Mouse (Mus musculus) kidney, embryonic 14.5 days (tissue): ENCODE results near the gene Atxn1. TPM values are rescaled to one million over a fixed set of nuclear protein-coding genes. Genes with fewer than 3 reads are reported as not detected.

Experiments
- ATAC-seq: fragments of 200-750 bp; cut with Nextera tagmentation; 2 replicates; pipeline ENCODE4 v1.8.0; 2017; ENCODE audit warnings: moderate number of reproducible peaks, mild to moderate bottlenecking, moderate TSS enrichment, moderate library complexity; ENCODE audit not compliant: low FRiP score, low TSS enrichment
- H3K27ac ChIP-seq: fragments of 300-500 bp; sonication (generic); 2 replicates; pipeline ENCODE4 v1.5.1; 2014; ENCODE audit warnings: low read depth, mild to moderate bottlenecking, low read length, moderate library complexity, mixed read lengths
- H3K27me3 ChIP-seq: fragments of 300-500 bp; sonication (generic); 2 replicates; pipeline ENCODE4 v1.6.1; 2014; ENCODE audit warnings: mild to moderate bottlenecking, low read length; ENCODE audit not compliant: control insufficient read depth, insufficient read depth
- H3K36me3 ChIP-seq: fragments of 300-500 bp; sonication (generic); 2 replicates; pipeline ENCODE4 v1.6.1; 2014; ENCODE audit warnings: low read length, mixed read lengths; ENCODE audit not compliant: control insufficient read depth, insufficient read depth
- H3K4me1 ChIP-seq: fragments of 300-500 bp; sonication (generic); 2 replicates; pipeline ENCODE4 v1.6.1; 2014; ENCODE audit warnings: low read length, mixed read lengths; ENCODE audit not compliant: control insufficient read depth, insufficient read depth
- H3K4me2 ChIP-seq: fragments of 300-500 bp; sonication (generic); replicated peaks from 2 replicates; pipeline ENCODE4 v1.6.1; 2014; ENCODE audit warnings: low read depth, mild to moderate bottlenecking, low read length
- H3K4me3 ChIP-seq: fragments of 300-500 bp; sonication (generic); 2 replicates; pipeline ENCODE4 v1.5.1; 2014; ENCODE audit warnings: mild to moderate bottlenecking, low read length
- H3K9ac ChIP-seq: fragments of 300-500 bp; sonication (generic); 2 replicates; pipeline ENCODE4 v1.6.1; 2014; ENCODE audit warnings: low read depth, mild to moderate bottlenecking, low read length, moderate library complexity
- H3K9me3 ChIP-seq: fragments of 300-500 bp; sonication (generic); 2 replicates; pipeline ENCODE4 v1.6.1; 2016; ENCODE audit warnings: low read length; ENCODE audit not compliant: control insufficient read depth
- WGBS: fragments of 180-500 bp; shearing (Covaris S2); extraction: QIAGEN DNeasy Blood & Tissue Kit; methylation state at CpG from one replicate; pipeline ENCODE4 v1.1.7; 2014; 5-methylcytosine and 5-hydroxymethylcytosine counted together
- polyA plus RNA-seq: library from polyadenylated mRNA; unstranded; fragments of >200 nt; fragmentation: Nextera tagmentation; extraction: Ambion mirVana; gene quantifications from 2 replicates; pipeline ENCODE4 v1.2.1, GENCODE M21; 2014

Gene Atxn1
- polyA plus RNA-seq, 1 experiment from 2014 or later = 4.0 TPM

GRCm38 (mm10) chr13:45924555-45924954 lies 40.3 kb downstream of the Atxn1 start:
- H3K27ac ChIP-seq = no peak overlapping the region
- H3K4me1 ChIP-seq = no peaks in the 10 kb centered on the region
- WGBS = 73% methylated on average over 7 of the region's 7 CpGs
- H3K36me3 ChIP-seq = no peaks in the 10 kb centered on the region
- no peak overlapping the region for H3K9ac ChIP-seq
- H3K9me3 ChIP-seq = no peaks in the 10 kb centered on the region
- no peak overlapping the region for H3K4me2 ChIP-seq
- no peaks in the 10 kb centered on the region for H3K27me3 ChIP-seq
- ATAC-seq = no peak
- no peak overlapping the region for H3K4me3 ChIP-seq

GRCm38 (mm10) chr13:45923086-45923485 lies 41.7 kb downstream of the Atxn1 start:
- Histone ChIP-seq H3K4me3 (no peak overlapping the region), H3K4me2 (no peak overlapping the region)
- ATAC-seq = no peak

GRCm38 (mm10) chr13:45922467-45922866 lies 42.3 kb downstream of the Atxn1 start:
- Histone ChIP-seq H3K27ac (no peak overlapping the region), H3K9me3 (no peaks in the 10 kb centered on the region), H3K4me3 (no peak overlapping the region), H3K4me1 (no peaks in the 10 kb centered on the region), H3K36me3 (no peaks in the 10 kb centered on the region), H3K27me3 (no peaks in the 10 kb centered on the region), H3K9ac (no peak overlapping the region), H3K4me2 (no peak overlapping the region)
- 33% methylated on average over 9 of the region's 9 CpGs for WGBS
- no peak; the same call in 1 of the 2 replicates for ATAC-seq

More at GRCm38 (mm10) chr13:45923086-45923485, 41.7 kb downstream of the Atxn1 start:
- H3K27me3 ChIP-seq = no peaks in the 10 kb centered on the region
- H3K9me3 ChIP-seq = no peaks in the 10 kb centered on the region
- H3K9ac ChIP-seq = no peak overlapping the region
- H3K4me1 ChIP-seq = no peaks in the 10 kb centered on the region
- 95% methylated on average over 1 of the region's 1 CpGs for WGBS
- H3K27ac ChIP-seq = no peak overlapping the region
- H3K36me3 ChIP-seq = no peaks in the 10 kb centered on the region

GRCm38 (mm10) chr13:45918956-45919711 lies 45.7 kb downstream of the Atxn1 start:
- peaks cover 5% of the 10 kb centered on the region; the same call in 1 of the 2 replicates for H3K4me1 ChIP-seq
- H3K9me3 ChIP-seq = no peaks in the 10 kb centered on the region
- no peaks in the 10 kb centered on the region for H3K27me3 ChIP-seq
- H3K9ac ChIP-seq = no peak overlapping the region
- ATAC-seq = no peak
- H3K27ac ChIP-seq = no peak overlapping the region
- H3K36me3 ChIP-seq = no peaks in the 10 kb centered on the region
- WGBS = 92% methylated on average over 14 of the region's 15 CpGs
- no peak overlapping the region for H3K4me3 ChIP-seq
- H3K4me2 ChIP-seq = no peak overlapping the region

- ATAC-seq = no peak
- Histone ChIP-seq H3K4me2 (no peak overlapping the region), H3K4me3 (no peak overlapping the region), H3K27me3 (no peaks in the 10 kb centered on the region), H3K4me1 (peaks cover 5% of the 10 kb centered on the region; the same call in 1 of the 2 replicates), H3K27ac (no peak overlapping the region), H3K9me3 (no peaks in the 10 kb centered on the region), H3K36me3 (no peaks in the 10 kb centered on the region), H3K9ac (no peak overlapping the region)
- WGBS = 79% methylated on average over 12 of the region's 12 CpGs
Observed at GRCm38 (mm10) chr13:45918006-45918380, 46.8 kb downstream of the Atxn1 start.

GRCm38 (mm10) chr13:45917058-45918005 lies 47.5 kb downstream of the Atxn1 start:
- Histone ChIP-seq H3K27me3 (no peaks in the 10 kb centered on the region), H3K9me3 (no peaks in the 10 kb centered on the region), H3K36me3 (no peaks in the 10 kb centered on the region), H3K27ac (no peak overlapping the region), H3K9ac (no peak overlapping the region), H3K4me1 (peaks cover 5% of the 10 kb centered on the region; the same call in 1 of the 2 replicates), H3K4me3 (no peak overlapping the region), H3K4me2 (no peak overlapping the region)
- no peak; the same call in 1 of the 2 replicates for ATAC-seq
- WGBS = 88% methylated on average over 21 of the region's 21 CpGs

GRCm38 (mm10) chr13:45915921-45916320 lies 48.9 kb downstream of the Atxn1 start:
- Histone ChIP-seq H3K4me2 (no peak overlapping the region), H3K9ac (no peak overlapping the region), H3K9me3 (no peaks in the 10 kb centered on the region), H3K27ac (no peak overlapping the region), H3K4me3 (no peak overlapping the region), H3K4me1 (peaks cover 5% of the 10 kb centered on the region; the same call in 1 of the 2 replicates), H3K36me3 (no peaks in the 10 kb centered on the region), H3K27me3 (no peaks in the 10 kb centered on the region)
- no peak for ATAC-seq
- WGBS = 97% methylated on average over 3 of the region's 3 CpGs

GRCm38 (mm10) chr13:45915026-45915425 lies 49.8 kb downstream of the Atxn1 start:
- ATAC-seq = no peak
- no peak overlapping the region for H3K4me2 ChIP-seq
- H3K27ac ChIP-seq = no peak overlapping the region
- WGBS = 47% methylated on average over 2 of the region's 2 CpGs
- peaks cover 5% of the 10 kb centered on the region; the same call in 1 of the 2 replicates for H3K4me1 ChIP-seq
- no peaks in the 10 kb centered on the region for H3K36me3 ChIP-seq
- H3K9me3 ChIP-seq = no peaks in the 10 kb centered on the region
- no peak overlapping the region for H3K9ac ChIP-seq
- no peaks in the 10 kb centered on the region for H3K27me3 ChIP-seq
- no peak overlapping the region for H3K4me3 ChIP-seq
